Mouse (Mus musculus): ENCODE measurements around the gene Slc35b2. TPM values are rescaled to one million over a fixed set of nuclear protein-coding genes. Genes with fewer than 3 reads are reported as not detected.

The Slc35b2 gene
- total RNA-seq, 4 experiments from 2014 or later, result 26.6 to 35.6 (median 30.3) TPM

DNA sequence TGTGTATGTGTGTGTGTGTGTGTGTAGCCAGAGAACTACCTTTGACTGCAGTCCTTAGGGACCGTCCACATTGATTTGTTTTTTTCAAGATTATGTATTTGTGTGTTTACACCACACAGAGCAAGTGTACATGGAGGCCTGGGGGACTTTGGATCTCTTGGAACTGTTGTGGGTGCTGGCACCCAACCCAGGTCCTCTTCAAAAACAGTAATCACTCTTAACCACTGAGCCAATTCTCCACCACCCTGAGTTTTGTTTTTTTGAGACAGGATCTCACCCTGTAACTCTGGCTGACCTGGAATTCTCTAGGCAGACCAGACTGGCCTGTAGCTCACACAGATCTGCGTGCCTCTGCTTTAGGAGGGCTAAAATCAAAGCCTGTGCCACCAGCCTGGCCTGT is 34.7 kb downstream of the Slc35b2 start:
- no peak for DNase-seq (ENCODE audit: low spot score in 2 of 2)

DNA sequence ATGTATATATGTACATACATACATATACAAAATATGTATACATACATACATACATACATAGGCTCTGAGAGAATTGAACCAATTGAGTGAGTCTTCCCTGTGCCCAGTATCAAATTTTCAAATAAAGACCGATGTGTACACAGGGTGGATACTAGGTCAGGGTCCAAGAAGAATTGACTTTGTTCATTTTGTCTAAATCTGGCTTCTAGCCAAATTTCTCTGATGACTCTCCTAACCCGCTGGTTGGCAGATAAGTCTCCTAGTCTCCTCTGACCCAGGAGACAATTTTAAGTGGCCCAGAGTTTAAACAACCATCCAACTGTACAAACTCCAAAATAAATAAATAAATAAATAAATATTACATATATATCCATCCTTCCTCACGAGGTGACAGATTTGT is 35.2 kb downstream of the Slc35b2 start:
- DNase-seq (ENCODE audit: low spot score in 2 of 2), result no peak

DNA sequence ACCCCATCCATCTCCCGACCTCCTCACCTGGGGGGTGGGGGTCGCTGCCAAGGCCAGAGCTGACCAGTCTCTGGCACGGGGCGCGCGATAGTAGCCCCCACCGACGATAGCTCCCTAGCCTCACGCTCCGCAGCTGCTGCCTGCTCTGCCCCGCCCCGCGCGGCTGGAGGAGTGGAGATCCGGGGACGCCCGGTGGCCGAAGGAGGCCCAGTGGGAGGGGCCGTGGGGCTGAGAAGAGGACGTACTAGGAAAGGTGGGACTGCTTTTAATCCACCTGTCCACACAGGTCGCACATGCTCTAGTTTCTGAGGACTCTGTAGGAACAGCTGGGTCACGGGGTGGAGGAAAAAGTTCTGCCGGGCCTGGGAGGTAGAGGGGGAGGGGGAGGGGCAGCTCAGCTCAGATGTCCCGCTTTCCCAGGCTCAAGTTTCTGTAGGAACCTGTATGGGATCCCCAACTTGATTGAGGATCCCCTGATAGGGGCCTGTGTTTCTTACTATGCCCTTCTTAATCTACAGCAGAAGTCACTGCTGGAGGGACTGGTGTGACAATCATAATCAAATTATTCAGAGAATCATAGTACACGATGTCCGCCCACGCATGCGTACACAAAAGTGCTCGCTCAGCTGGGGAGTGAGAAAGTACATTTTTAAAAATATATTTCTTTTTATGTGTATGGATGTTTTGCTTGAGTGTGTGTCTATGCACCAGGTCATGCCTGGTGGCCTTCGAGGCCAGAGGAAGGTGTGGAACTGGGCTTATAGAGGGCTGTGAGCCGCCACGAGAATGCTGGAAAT is 36.0 kb downstream of the Slc35b2 start, which contains the start of gene Slc29a1:
TSS of gene Slc29a1 (minus strand) at position 161 of the 797 bp plus-strand sequence.
- no peak for DNase-seq (ENCODE audit: low spot score in 2 of 2)

DNA sequence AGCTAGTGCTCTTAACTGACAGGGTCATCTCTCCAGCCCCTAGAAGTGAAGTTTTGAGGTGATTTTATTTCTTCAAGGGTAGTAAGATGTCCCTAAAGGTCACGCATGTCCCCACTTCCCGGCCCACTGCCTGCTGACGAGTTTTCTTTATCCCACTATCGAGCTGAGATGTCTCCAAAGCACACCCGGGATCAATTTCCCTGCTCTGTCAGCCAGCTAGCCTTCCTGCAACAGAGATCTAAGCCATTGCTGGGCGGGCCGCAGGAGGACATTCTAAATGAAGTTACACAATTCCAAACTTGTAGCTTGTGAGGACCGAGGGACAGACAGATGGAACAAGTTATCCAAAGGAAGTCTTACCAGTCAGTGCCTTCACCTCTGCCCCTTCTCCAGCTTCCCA is 36.6 kb downstream of the Slc35b2 start:
- DNase-seq (ENCODE audit: low spot score in 2 of 2), result no peak

DNA sequence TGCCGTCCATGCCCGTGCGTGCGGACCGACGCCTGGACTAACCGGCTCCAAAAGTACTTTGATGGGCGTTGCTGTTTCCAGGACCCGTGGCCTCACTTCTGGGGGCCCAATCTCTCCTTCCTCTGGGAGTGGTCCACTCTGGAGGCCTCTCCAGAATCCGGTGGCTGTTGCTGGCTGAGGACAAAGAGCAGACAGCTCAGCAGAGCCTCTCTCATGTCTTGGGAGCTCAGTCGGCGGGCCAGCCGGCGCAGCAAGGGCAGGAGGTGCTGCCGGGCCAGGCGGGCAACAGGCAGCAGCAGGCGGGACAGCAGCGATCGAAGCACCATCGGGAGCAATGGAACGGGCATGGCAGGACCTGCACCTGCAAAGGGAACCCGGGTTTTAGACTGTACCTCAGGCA is 37.7 kb downstream of the Slc35b2 start:
- DNase-seq (ENCODE audit: low spot score in 2 of 2), result no peak

DNA sequence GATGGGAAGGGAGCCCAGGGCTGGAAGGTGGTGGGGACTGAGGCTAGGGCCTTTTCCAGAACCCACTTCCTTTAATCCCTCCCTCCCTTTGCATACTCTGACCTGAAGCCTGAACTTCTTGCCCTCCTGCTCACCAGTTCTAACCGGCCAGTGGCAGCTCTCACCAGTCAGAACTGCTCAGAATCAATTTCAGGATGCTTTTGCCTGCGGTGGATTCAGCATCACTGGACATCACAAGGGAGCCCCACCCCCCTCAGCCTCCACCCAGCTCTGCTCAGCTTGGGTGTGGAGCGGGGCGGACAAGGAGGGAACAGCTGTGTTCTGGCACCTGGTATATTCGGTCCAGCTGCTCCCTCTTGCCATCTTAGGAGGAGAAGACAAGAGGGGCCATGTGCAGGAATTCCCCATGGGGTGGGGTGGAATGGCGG is 38.2 kb downstream of the Slc35b2 start, which contains the start of gene Mymx:
TSS of gene Mymx (minus strand) at position 226 of the 428 bp plus-strand sequence.
- DNase-seq (ENCODE audit: low spot score in 2 of 2), result no peak

DNA sequence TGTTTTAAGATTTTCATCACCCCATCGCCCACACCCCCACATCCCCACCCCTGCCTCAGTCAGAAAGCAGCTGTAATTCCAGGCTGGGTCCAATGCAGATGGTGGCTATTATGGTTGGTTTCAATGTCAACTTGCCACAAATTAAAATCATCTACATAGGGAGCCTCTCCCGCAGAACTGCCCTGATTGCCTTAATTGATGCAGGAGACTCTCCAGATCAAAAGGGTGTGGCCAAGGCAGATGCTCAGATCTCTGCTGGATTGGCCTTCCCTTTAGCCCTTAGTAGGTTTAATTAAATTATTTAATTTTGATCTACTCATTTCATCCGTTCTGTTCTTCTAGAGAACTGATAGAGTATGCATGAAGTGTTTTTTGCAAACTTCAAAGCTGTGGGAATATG is 39.3 kb downstream of the Slc35b2 start:
- no peak for DNase-seq (ENCODE audit: low spot score in 2 of 2)

DNA sequence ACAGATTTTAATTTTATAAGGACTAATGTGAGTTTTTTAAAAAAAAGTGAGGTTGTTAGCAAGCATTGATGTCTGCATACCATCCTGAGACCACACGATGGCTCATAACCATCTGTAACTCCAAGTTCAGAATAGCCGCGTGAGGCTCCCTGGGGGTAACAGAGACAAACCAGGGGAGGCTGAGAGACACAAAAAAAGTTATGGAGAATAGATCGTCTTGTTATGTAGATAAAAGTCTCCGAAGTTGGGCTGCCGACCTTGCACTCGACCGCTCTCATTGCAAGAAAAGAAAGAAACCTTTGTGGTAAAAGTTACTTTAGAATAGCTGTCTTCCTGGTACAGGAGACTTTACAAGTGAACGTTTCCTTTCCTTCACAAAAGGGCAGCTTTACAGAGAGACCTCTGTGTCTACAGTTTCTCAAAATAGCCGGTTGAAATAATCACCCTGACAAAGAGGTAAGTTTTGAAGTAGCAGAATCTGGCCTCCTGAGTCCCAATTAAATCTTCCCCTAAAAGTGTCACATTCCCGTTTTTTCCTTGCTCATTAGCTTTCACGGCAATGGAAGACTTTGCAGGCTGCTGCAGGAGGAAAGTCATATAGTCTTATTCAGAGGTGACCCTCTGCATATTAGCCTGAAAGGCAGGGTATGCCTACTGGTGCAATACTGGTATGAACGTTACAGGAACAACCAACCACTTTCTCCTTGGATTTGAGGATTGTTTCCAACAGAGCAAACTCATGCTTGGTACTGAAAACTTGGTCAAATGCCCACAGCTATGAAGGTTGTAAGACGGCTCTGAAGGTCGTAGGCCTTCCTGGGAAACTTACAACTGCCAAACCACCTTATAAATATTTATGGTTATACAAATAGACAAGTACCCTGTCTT is 43.6 kb downstream of the Slc35b2 start:
- DNase-seq (ENCODE audit: low spot score in 2 of 2), result no peak

DNA sequence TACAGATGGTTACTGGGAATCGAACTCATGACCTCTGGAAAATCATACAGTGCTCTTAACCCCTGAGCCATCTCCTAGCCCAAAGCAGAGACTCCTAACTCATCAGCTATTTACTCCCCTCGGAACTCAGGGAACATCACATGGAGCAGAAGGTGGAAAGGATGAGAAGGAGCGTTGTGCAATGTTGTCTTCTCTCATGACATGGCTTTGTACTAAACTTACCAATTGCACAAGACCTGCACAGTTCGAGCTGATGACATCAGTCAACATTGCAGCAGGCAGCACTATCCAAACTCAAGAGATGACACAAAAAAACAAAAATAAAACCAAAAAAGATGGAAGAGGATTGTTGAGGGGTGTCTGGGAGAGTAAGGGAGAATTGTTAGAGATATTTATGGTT is 44.7 kb downstream of the Slc35b2 start:
- DNase-seq (ENCODE audit: low spot score in 2 of 2), result no peak

DNA sequence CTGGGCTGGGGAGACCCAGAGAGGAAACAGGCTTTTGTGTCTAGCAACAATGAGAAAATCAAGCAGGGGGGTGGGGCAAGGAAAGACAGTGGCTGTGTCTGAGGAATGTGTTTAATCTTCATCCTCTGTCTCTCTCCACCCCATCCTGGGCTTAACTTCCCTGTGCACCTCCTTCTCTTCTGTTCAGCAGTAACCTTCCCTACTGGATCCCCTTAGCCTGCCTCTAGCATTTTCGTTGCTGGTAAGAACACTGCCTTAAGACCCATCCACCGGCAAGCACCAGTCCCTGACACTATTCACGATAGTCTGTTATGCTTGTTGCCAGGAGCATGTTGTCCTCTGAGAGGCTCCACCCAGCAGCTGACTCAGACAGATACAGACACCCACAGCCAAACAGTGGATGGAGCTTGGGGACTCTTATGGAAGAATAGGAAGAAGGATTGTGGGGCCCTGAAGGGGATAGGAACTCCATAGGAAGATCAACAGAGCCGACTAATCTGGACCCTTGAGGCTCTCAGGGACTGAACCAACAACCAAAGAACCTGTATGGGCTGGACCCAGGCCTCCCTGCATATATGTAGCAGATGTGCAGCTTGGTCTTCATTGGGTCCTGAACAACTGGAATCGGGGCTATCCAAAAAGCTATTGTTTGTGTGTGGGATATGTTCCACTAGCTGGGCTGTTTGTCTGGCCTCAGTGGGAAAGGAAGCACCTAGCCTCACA is 46.6 kb downstream of the Slc35b2 start:
- no peak for DNase-seq (ENCODE audit: low spot score in 2 of 2)

DNA sequence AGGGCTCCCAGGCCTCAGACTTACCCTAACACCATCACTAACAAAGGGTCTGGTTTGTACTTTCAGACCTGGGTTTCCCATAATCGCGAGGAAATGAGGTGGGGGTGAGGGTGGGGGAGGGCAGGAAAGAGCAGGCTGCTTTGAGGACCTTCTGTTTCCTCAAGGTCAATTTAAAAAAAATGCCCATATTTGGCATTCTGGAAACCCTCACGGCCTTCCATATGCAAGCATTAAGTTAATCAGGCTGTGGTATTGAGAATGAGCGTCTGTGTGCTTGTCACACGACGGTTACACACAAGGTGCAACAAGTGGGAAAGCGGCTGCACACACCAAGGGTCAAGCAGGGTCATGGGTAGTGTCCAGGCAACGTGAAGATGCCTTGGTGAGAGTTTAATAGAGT is 48.3 kb downstream of the Slc35b2 start:
- DNase-seq (ENCODE audit: low spot score in 2 of 2), result no peak

DNA sequence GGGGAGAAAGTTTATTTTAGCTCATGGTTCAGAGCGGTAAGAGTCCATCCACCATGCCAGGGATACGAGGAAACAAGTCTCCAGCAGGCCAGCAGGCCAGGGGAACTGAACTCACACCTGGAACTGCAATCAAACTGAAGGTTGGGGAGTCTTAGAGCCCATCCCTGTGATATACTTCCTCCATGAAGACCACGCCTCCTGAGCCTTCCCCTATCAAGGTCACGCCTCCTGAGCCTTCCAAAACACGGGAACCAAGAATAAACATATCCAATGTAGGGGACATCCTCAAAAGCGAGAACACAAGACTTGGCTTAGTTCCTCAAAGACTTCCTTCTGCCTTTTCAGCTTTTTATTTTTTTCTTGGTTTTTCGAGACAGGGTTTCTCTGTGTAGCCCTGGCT is 49.2 kb downstream of the Slc35b2 start:
- no peak for DNase-seq (ENCODE audit: low spot score in 2 of 2)

DNA sequence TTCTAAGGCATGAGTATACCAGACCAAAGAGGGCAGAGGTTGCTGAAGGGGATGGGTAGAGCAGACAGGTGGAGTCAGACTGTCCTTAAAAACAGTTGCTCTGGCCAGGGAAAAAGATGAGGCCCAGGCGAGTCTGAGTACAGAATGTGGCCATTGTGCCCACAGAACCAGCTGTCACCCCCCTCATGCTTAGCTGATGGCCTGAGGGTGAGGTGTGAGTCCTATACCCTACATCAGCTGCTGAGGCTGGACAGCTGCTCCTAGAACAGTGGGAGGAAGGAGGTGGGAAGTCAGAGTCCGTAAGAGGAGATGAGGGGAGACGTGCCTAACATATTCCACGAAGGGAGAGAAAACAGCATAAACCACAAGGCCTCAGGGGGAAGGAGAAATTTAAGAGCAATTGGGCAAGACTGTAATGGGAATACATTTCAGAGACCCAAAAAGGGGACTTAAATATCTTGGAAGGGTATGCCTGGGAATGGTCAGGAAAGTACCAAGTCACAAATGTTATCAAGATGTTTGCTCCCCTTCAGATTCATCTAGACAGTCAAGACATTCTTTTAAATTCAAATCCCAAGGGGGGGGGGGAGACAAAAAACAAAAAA is 52.5 kb downstream of the Slc35b2 start:
- DNase-seq (ENCODE audit: low spot score in 2 of 2), result no peak

DNA sequence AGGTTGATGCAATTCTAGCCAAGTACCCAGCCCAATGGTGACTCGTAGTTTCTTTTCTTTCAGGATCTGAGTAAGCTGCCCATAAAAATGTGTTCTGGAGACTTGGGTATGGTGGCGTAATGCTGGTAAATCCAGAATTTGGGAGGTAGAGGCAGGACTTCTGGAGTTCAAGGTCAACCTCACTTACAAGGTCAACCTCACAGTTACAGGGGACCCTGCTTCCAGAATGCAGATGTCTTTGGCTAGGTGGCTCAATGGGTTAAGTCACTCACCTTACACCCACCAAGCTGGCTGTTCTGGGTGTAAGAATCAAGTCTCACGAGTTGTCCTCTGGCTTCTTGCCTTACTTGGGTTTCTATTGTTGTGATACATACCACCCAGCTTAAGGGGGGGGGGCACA is 53.0 kb downstream of the Slc35b2 start:
- DNase-seq (ENCODE audit: low spot score in 2 of 2), result no peak

Other genes starting within 250 kb of the Slc35b2 start
- gene Cdc5l, start 130.1 kb upstream of the Slc35b2 start, total RNA-seq (2022), result 10 to 100 TPM; 50.3 to 60.3 (median 55.7) TPM
- gene Spats1, start 88.5 kb upstream of the Slc35b2 start, total RNA-seq (2022), result 1 to 10 TPM; 5.0 to 7.8 (median 5.9) TPM
- 10 to 100 TPM; 21.8 to 30.6 (median 24.3) TPM for gene Aars2, start 57.0 kb upstream of the Slc35b2 start, total RNA-seq (2022)
- 1 to 10 TPM in 3 of 4 experiments, under 1 TPM in 1; 0.92 to 1.3 (median 1.1) TPM for gene Tcte1, start 40.4 kb upstream of the Slc35b2 start, total RNA-seq (2022)
- 100 to 1,000 TPM in 3 of 4 experiments, 10 to 100 TPM in 1; 91.5 to 121 (median 111) TPM for gene Tmem151b, start 14.2 kb upstream of the Slc35b2 start, total RNA-seq (2022)
- 1 to 10 TPM; 2.3 to 3.3 (median 2.7) TPM for gene Nfkbie, start 8.2 kb upstream of the Slc35b2 start, total RNA-seq (2022)
- 1,000 to 10,000 TPM; 1,566 to 2,023 (median 1,742) TPM for gene Hsp90ab1, start 9.4 kb downstream of the Slc35b2 start, total RNA-seq (2022)
- gene Slc29a1, start 35.7 kb downstream of the Slc35b2 start, total RNA-seq (2022), result 10 to 100 TPM; 19.4 to 26.3 (median 21.0) TPM
- not detected for gene Mymx, start 38.2 kb downstream of the Slc35b2 start, total RNA-seq (2022)
- 1 to 10 TPM in 1 of 4 experiments, under 1 TPM in 3; 0.22 to 1.1 (median 0.41) TPM for gene Capn11, start 95.5 kb downstream of the Slc35b2 start, total RNA-seq (2022)
- 10 to 100 TPM; 36.8 to 48.9 (median 39.1) TPM for gene Mrpl14, start 122.4 kb downstream of the Slc35b2 start, total RNA-seq (2022)
- gene Tmem63b, start 123.0 kb downstream of the Slc35b2 start, total RNA-seq (2022), result 100 to 1,000 TPM; 160 to 184 (median 166) TPM
- gene 1600014C23Rik, start 170.0 kb downstream of the Slc35b2 start, total RNA-seq (2022), result not detected